Mouse (Mus musculus) midbrain, embryonic 16.5 days (tissue): ENCODE measurements around the gene Arhgef1. TPM values are rescaled to one million over a fixed set of nuclear protein-coding genes. Genes with fewer than 3 reads are reported as not detected.

Experiments
- ATAC-seq: fragments of 200-750 bp; cut with Nextera tagmentation; 2 replicates; pipeline ENCODE4 v1.8.0; 2017; ENCODE audit warnings: moderate TSS enrichment
- H3K27ac ChIP-seq: fragments of 300-500 bp; sonication (generic); 2 replicates; pipeline ENCODE4 v1.5.1; 2014; ENCODE audit warnings: mild to moderate bottlenecking, low read length, mixed read lengths
- H3K27me3 ChIP-seq: fragments of 300-500 bp; sonication (generic); 2 replicates; pipeline ENCODE4 v1.6.1; 2014; ENCODE audit warnings: low read depth, low read length, mixed read lengths; ENCODE audit not compliant: control insufficient read depth, insufficient read depth
- H3K36me3 ChIP-seq: fragments of 300-500 bp; sonication (generic); 2 replicates; pipeline ENCODE4 v1.6.1; 2014; ENCODE audit warnings: mild to moderate bottlenecking, low read length, moderate library complexity, mixed read lengths; ENCODE audit not compliant: control insufficient read depth, insufficient read depth
- H3K4me1 ChIP-seq: fragments of 300-500 bp; sonication (generic); 2 replicates; pipeline ENCODE4 v1.6.1; 2014; ENCODE audit warnings: mild to moderate bottlenecking, low read length, mixed read lengths; ENCODE audit not compliant: control insufficient read depth, insufficient read depth
- H3K4me2 ChIP-seq: fragments of 300-500 bp; sonication (generic); 2 replicates; pipeline ENCODE4 v1.6.1; 2014; ENCODE audit warnings: mild to moderate bottlenecking, low read length, mixed read lengths
- H3K4me3 ChIP-seq: fragments of 300-500 bp; sonication (generic); 2 replicates; pipeline ENCODE4 v1.5.1; 2014; ENCODE audit warnings: low read depth, mild to moderate bottlenecking, low read length, moderate library complexity, mixed read lengths
- H3K9ac ChIP-seq: fragments of 300-500 bp; sonication (generic); 2 replicates; pipeline ENCODE4 v1.6.1; 2014; ENCODE audit warnings: low read depth, low read length, mixed read lengths
- H3K9me3 ChIP-seq: fragments of 300-500 bp; sonication (generic); replicated peaks from 2 replicates; pipeline ENCODE4 v1.6.1; 2014; ENCODE audit warnings: mild to moderate bottlenecking, low read length, mixed read lengths; ENCODE audit not compliant: control insufficient read depth, poor library complexity, severe bottlenecking
- WGBS: fragments of 180-500 bp; shearing (Covaris S2); extraction: QIAGEN DNeasy Blood & Tissue Kit; methylation state at CpG from one replicate; pipeline ENCODE4 v1.1.7; 2014; 5-methylcytosine and 5-hydroxymethylcytosine counted together
- polyA plus RNA-seq: library from polyadenylated mRNA; unstranded; fragments of >200 nt; fragmentation: Nextera tagmentation; extraction: Ambion mirVana; gene quantifications from 2 replicates; pipeline ENCODE4 v1.2.1, GENCODE M21; 2015

Gene Arhgef1
- polyA plus RNA-seq, 1 experiment from 2014 or later: 52.2 TPM

GRCm38 (mm10) chr7:24897959-24898358, 4.8 kb upstream of the Arhgef1 start:
- Histone ChIP-seq H3K4me2 (no peak overlapping the region), H3K9me3 (no peaks in the 10 kb centered on the region), H3K9ac (no peak overlapping the region), H3K27ac (no peak overlapping the region), H3K27me3 (no peaks in the 10 kb centered on the region), H3K4me1 (peaks cover 3% of the 10 kb centered on the region), H3K36me3 (no peaks in the 10 kb centered on the region), H3K4me3 (no peak overlapping the region)
- no peak for ATAC-seq
- WGBS: 74% methylated on average over 5 of the region's 5 CpGs

- Histone ChIP-seq H3K4me1 (peaks cover 19% of the 10 kb centered on the region), H3K27ac (no peak overlapping the region), H3K27me3 (no peaks in the 10 kb centered on the region), H3K4me3 (no peak overlapping the region), H3K9ac (no peak overlapping the region), H3K9me3 (no peaks in the 10 kb centered on the region), H3K4me2 (no peak overlapping the region), H3K36me3 (no peaks in the 10 kb centered on the region)
- 78% methylated on average over 6 of the region's 6 CpGs for WGBS
- ATAC-seq: no peak
These were observed 1.6 kb upstream of the Arhgef1 start for GRCm38 (mm10) chr7:24901114-24901513.

DNA sequence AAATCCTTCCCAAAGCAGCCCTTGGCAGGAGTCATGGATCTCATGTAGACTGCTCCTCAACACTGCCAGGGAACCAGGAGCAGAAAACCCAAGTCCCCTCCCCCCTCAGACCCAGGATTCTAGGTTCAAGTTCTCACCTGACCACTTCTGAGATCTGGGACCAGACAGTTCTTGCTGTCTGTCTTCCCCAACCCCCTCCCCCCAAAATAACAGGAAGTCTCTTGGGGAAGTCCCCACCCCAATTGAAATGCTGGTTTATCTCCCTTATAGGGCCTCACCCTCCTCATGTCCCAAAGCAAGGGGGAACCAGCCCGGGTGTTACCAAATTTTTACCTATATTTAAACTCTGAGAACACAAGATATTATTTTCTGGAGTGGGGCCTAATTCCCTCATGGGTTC, 870 bp upstream of the Arhgef1 start:
- 96% methylated on average over 1 of the region's 1 CpGs for WGBS
- H3K9me3 ChIP-seq: no peaks in the 10 kb centered on the region
- no peak overlapping the region for H3K9ac ChIP-seq
- H3K4me3 ChIP-seq: no peak overlapping the region
- H3K27ac ChIP-seq: no peak overlapping the region
- ATAC-seq: no peak
- peaks cover 24% of the 10 kb centered on the region for H3K4me1 ChIP-seq
- H3K4me2 ChIP-seq: no peak overlapping the region
- no peaks in the 10 kb centered on the region for H3K36me3 ChIP-seq
- no peaks in the 10 kb centered on the region for H3K27me3 ChIP-seq

DNA sequence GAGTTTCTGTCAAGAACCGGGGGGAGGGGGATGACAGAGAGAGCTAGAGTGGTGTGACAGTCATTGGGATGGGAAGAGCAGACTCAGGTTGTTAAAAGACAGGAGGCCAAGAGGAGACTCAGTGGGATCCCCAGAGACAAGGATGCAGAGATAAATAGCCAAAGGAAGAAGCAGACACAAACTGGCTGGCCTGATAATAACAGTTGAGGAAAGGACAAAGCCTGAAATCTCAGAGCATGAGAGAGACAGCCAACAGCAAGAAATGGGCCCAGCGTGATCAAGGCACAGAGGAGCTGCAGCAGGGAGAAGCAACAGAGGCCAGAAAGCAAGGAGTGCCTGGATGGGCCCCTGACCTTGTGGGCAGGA, 465 bp upstream of the Arhgef1 start:
- no peaks in the 10 kb centered on the region for H3K27me3 ChIP-seq
- H3K36me3 ChIP-seq: no peaks in the 10 kb centered on the region
- H3K9ac ChIP-seq: peak overlapping the region; percentile 82
- peak overlapping the region; percentile 51 for H3K27ac ChIP-seq
- no peaks in the 10 kb centered on the region for H3K9me3 ChIP-seq
- H3K4me1 ChIP-seq: peaks cover 25% of the 10 kb centered on the region
- 67% methylated on average over 2 of the region's 2 CpGs for WGBS
- H3K4me3 ChIP-seq: peak overlapping the region; percentile 59
- H3K4me2 ChIP-seq: peak overlapping the region; percentile 88; the same call in 1 of the 2 replicates
- ATAC-seq: no peak

DNA sequence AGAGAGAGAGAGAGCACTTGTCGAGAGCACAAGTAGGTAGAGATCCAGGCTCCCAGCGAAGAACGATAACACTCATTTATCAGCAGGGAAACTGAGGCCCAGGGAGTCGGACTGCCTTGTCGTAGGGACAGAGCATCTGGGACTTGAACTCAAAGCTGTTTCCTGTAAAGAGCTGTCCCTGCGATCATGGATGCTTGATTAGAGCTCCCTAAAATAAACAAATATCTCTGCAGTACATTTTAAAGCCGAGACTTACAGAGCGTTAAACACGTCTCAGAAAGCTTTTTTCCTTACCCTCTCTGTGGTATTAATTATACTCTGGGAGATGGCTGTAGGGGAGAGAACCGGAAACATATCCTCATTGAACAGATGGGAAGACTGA, 723 bp downstream of the Arhgef1 start:
- WGBS: 54% methylated on average over 10 of the region's 10 CpGs
- Histone ChIP-seq H3K4me3 (peak overlapping the region; percentile 59), H3K27me3 (no peaks in the 10 kb centered on the region), H3K9me3 (no peaks in the 10 kb centered on the region), H3K9ac (peak overlapping the region; percentile 82; the same call in 1 of the 2 replicates), H3K4me1 (peaks cover 29% of the 10 kb centered on the region), H3K27ac (no peak overlapping the region), H3K4me2 (peak overlapping the region; percentile 88), H3K36me3 (no peaks in the 10 kb centered on the region; the same call in 1 of the 2 replicates)
- no peak for ATAC-seq

DNA sequence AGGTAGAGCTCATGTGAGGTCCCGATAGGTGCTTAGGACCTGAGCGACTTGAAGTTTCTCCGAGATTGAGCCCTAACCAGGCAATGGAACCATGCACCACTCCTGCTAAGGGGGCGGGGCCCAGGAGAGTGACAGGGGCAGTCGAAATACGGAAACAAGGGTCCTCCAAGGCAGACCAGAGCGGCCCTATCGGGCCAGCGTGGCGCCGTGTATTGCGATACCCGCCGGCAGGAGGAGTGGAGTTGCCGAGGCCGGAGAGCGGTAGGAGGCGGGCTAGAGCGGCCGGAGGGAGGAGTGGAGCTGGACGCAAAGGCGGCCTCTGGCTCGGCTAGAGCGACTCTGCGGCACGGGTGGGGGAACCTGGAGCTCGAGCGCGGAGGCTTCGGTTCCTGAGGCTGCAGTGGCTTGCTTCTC, 1.4 kb downstream of the Arhgef1 start:
- Histone ChIP-seq H3K9ac (peak overlapping the region; percentile 74), H3K4me2 (peak overlapping the region; percentile 88)
- WGBS: 0% methylated on average over 28 of the region's 30 CpGs

GRCm38 (mm10) chr7:24904936-24905335, 2.2 kb downstream of the Arhgef1 start:
- 12% methylated on average over 3 of the region's 3 CpGs for whole genome bisulfite sequencing
- Histone ChIP-seq H3K4me1 (peaks cover 29% of the 10 kb centered on the region), H3K27me3 (no peaks in the 10 kb centered on the region), H3K9me3 (no peaks in the 10 kb centered on the region), H3K4me3 (peak overlapping the region; percentile 55), H3K9ac (peak overlapping the region; percentile 74), H3K27ac (peak overlapping the region; percentile 82), H3K4me2 (peak overlapping the region; percentile 88), H3K36me3 (no peaks in the 10 kb centered on the region; the same call in none of the 2 replicates)
- peak; percentile 8; the same call in 1 of the 2 replicates for ATAC-seq

More for the DNA sequence above, 1.4 kb downstream of the Arhgef1 start:
- Histone ChIP-seq H3K27ac (peak overlapping the region; percentile 82), H3K4me3 (peak overlapping the region; percentile 55), H3K9me3 (no peaks in the 10 kb centered on the region), H3K27me3 (no peaks in the 10 kb centered on the region), H3K4me1 (peaks cover 29% of the 10 kb centered on the region), H3K36me3 (no peaks in the 10 kb centered on the region; the same call in 1 of the 2 replicates)
- peak; percentile 98 for ATAC-seq

GRCm38 (mm10) chr7:24906551-24906950, 3.8 kb downstream of the Arhgef1 start:
- H3K27me3 ChIP-seq: no peaks in the 10 kb centered on the region
- no peaks in the 10 kb centered on the region for H3K9me3 ChIP-seq
- no peak overlapping the region for H3K4me2 ChIP-seq
- H3K4me3 ChIP-seq: no peak overlapping the region
- peaks cover 2% of the 10 kb centered on the region for H3K36me3 ChIP-seq
- H3K9ac ChIP-seq: no peak overlapping the region
- 42% methylated on average over 6 of the region's 6 CpGs for WGBS
- peaks cover 29% of the 10 kb centered on the region for H3K4me1 ChIP-seq
- H3K27ac ChIP-seq: no peak overlapping the region
- no peak for ATAC-seq

- no peaks in the 10 kb centered on the region for H3K9me3 ChIP-seq
- H3K9ac ChIP-seq: peak overlapping the region; percentile 28; the same call in 1 of the 2 replicates
- 44% methylated on average over 13 of the region's 13 CpGs for WGBS
- no peak for ATAC-seq
- H3K27me3 ChIP-seq: no peaks in the 10 kb centered on the region
- H3K4me1 ChIP-seq: peaks cover 29% of the 10 kb centered on the region
- H3K4me3 ChIP-seq: no peak overlapping the region
- no peak overlapping the region for H3K27ac ChIP-seq
- H3K4me2 ChIP-seq: no peak overlapping the region
- peaks cover 4% of the 10 kb centered on the region for H3K36me3 ChIP-seq
These were observed 4.6 kb downstream of the Arhgef1 start for GRCm38 (mm10) chr7:24907211-24907748.
